Mouse (Mus musculus) myocyte (in vitro differentiated cells): ENCODE measurements at regions not wholly inside any gene's neighbourhood (a gene's known extent, or its start where the extent isn't known, plus 50 kb on each side); places are given as distances from the start of the nearest gene placed in this dataset.

Source experiments
- H3K27me3 ChIP-seq: one replicate; pipeline ENCODE4 v1.6.1; 2011; ENCODE audit not compliant: control insufficient read depth, insufficient read depth, insufficient read length
- H3K36me3 ChIP-seq: one replicate; pipeline ENCODE4 v1.6.1; 2011; ENCODE audit not compliant: control insufficient read depth, insufficient read depth
- H3K4me2 ChIP-seq: one replicate; pipeline ENCODE4 v1.6.1; 2011; ENCODE audit warnings: low read depth, control low read depth
- H3K4me3 ChIP-seq: one replicate; pipeline ENCODE4 v1.5.1; 2011; ENCODE audit warnings: mild to moderate bottlenecking, control low read depth, moderate library complexity
- H3K79me2 ChIP-seq: one replicate; pipeline ENCODE4 v1.6.1; 2011; ENCODE audit not compliant: control insufficient read depth, insufficient read depth
- H3ac ChIP-seq: one replicate; pipeline ENCODE4 v1.6.1; 2011; ENCODE audit not compliant: control insufficient read depth, insufficient read length
- CEBPB ChIP-seq: IDR thresholded peaks from 2 replicates; pipeline ENCODE4 v1.6.1; 2011; ENCODE audit warnings: mild to moderate bottlenecking, moderate library complexity; ENCODE audit not compliant: poor library complexity, insufficient read depth, severe bottlenecking
- E2F4 ChIP-seq: IDR thresholded peaks from one replicate; pipeline ENCODE4 v1.6.1; 2011; ENCODE audit warnings: mild to moderate bottlenecking, control low read depth, moderate library complexity; ENCODE audit not compliant: insufficient read depth
- MAX ChIP-seq: IDR thresholded peaks from one replicate; pipeline ENCODE4 v1.6.1; 2011; ENCODE audit warnings: low read depth, mild to moderate bottlenecking, control low read depth
- MYOD1 ChIP-seq, 3 experiments: IDR thresholded peaks; one replicate each; pipeline ENCODE4 v1.6.1; 2011; ENCODE audit warnings: control low read depth in 2 of 3, low read depth in 2 of 3, mild to moderate bottlenecking in 2 of 3, moderate library complexity in 1 of 3; ENCODE audit not compliant: insufficient read length in 2 of 3, control insufficient read depth in 1 of 3
- MYOG ChIP-seq, 3 experiments: IDR thresholded peaks; one replicate each; pipeline ENCODE4 v1.6.1; 2011; ENCODE audit warnings: control low read depth in 2 of 3, low read depth in 2 of 3, mild to moderate bottlenecking in 2 of 3; ENCODE audit not compliant: insufficient read length in 2 of 3, control insufficient read depth in 1 of 3, insufficient read depth in 1 of 3
- POLR2A ChIP-seq: IDR thresholded peaks from one replicate; pipeline ENCODE4 v1.6.1; 2011; ENCODE audit warnings: low read depth, mild to moderate bottlenecking, control low read depth, moderate library complexity; ENCODE audit not compliant: insufficient read length
- POLR2AphosphoS2 ChIP-seq: IDR thresholded peaks from one replicate; pipeline ENCODE4 v1.6.1; 2011; ENCODE audit warnings: low read depth, control low read depth; ENCODE audit not compliant: insufficient read length
- REST ChIP-seq: IDR thresholded peaks from one replicate; pipeline ENCODE4 v1.6.1; 2011; ENCODE audit warnings: mild to moderate bottlenecking, control low read depth, moderate library complexity; ENCODE audit not compliant: insufficient read depth, insufficient read length
- SRF ChIP-seq: IDR thresholded peaks from one replicate; pipeline ENCODE4 v1.6.1; 2011; ENCODE audit warnings: low read depth; ENCODE audit not compliant: control insufficient read depth, insufficient read length
- TCF12 ChIP-seq: IDR thresholded peaks from one replicate; pipeline ENCODE4 v1.6.1; 2011; ENCODE audit warnings: mild to moderate bottlenecking, control low read depth; ENCODE audit not compliant: poor library complexity, insufficient read depth, severe bottlenecking
- TCF3 ChIP-seq: IDR thresholded peaks from one replicate; pipeline ENCODE4 v1.6.1; 2011; ENCODE audit warnings: low read depth, control low read depth; ENCODE audit not compliant: insufficient read length
- USF1 ChIP-seq: IDR thresholded peaks from one replicate; pipeline ENCODE4 v1.6.1; 2011; ENCODE audit warnings: low read depth, mild to moderate bottlenecking, control low read depth, moderate library complexity

GRCm38 (mm10) chr13:72211716-72212115 is 248.2 kb upstream of the Irx1 start:
- Histone ChIP-seq H3ac (no peak overlapping the region), H3K4me3 (no peak overlapping the region), H3K27me3 (no peaks in the 10 kb centered on the region), H3K36me3 (no peaks in the 10 kb centered on the region), H3K4me2 (no peak overlapping the region), H3K79me2 (no peaks in the 10 kb centered on the region)
- no peak for TF ChIP-seq POLR2A

GRCm38 (mm10) chr13:72212747-72213146 is 249.2 kb upstream of the Irx1 start:
- no peak overlapping the region for H3ac ChIP-seq
- H3K27me3 ChIP-seq = no peaks in the 10 kb centered on the region
- H3K79me2 ChIP-seq = no peaks in the 10 kb centered on the region
- TF ChIP-seq CEBPB (no peak), E2F4 (no peak), USF1 (no peak), SRF (no peak), REST (no peak), TCF3 (no peak), POLR2AphosphoS2 (no peak), POLR2A (no peak), TCF12 (no peak), MAX (no peak)
- no peaks in the 10 kb centered on the region for H3K36me3 ChIP-seq
- no peak overlapping the region for H3K4me2 ChIP-seq
- no peak overlapping the region for H3K4me3 ChIP-seq

- H3ac ChIP-seq = no peak overlapping the region
- TF ChIP-seq MYOG (IDR thresholded peaks at IDR 0.05; ENCODE audit: control insufficient read depth in 1 of 3, insufficient read depth in 1 of 3, insufficient read length in 2 of 3, low read depth in 2 of 3) = no peak
- no peak for TF ChIP-seq USF1
- no peak for TF ChIP-seq REST
- TF ChIP-seq CEBPB = no peak
- no peak for TF ChIP-seq POLR2A
- TF ChIP-seq TCF3 = no peak
- TF ChIP-seq E2F4 = no peak
- no peak for TF ChIP-seq TCF12
- TF ChIP-seq SRF = no peak
- no peak for TF ChIP-seq MAX
- no peak for TF ChIP-seq MYOD1 (IDR thresholded peaks at IDR 0.05; ENCODE audit: control insufficient read depth in 1 of 3, insufficient read length in 2 of 3, low read depth in 2 of 3)
- no peak for TF ChIP-seq POLR2AphosphoS2
These were observed 255.8 kb upstream of the Irx1 start for GRCm38 (mm10) chr13:72219329-72219728.

GRCm38 (mm10) chr13:72227102-72227501 is 263.6 kb upstream of the Irx1 start:
- Histone ChIP-seq H3K4me3 (no peak overlapping the region), H3K27me3 (no peaks in the 10 kb centered on the region), H3ac (no peak overlapping the region), H3K79me2 (no peaks in the 10 kb centered on the region), H3K36me3 (no peaks in the 10 kb centered on the region), H3K4me2 (no peak overlapping the region)
- TF ChIP-seq TCF3 = no peak
- no peak for TF ChIP-seq POLR2A
- TF ChIP-seq SRF = no peak
- no peak for TF ChIP-seq MYOD1 (IDR thresholded peaks at IDR 0.05; ENCODE audit: control insufficient read depth in 1 of 3, insufficient read length in 2 of 3, low read depth in 2 of 3)
- TF ChIP-seq E2F4 = no peak
- no peak for TF ChIP-seq POLR2AphosphoS2
- no peak for TF ChIP-seq REST
- no peak for TF ChIP-seq CEBPB
- no peak for TF ChIP-seq TCF12
- TF ChIP-seq MAX = no peak
- no peak for TF ChIP-seq MYOG (IDR thresholded peaks at IDR 0.05; ENCODE audit: control insufficient read depth in 1 of 3, insufficient read depth in 1 of 3, insufficient read length in 2 of 3, low read depth in 2 of 3)
- no peak for TF ChIP-seq USF1

More at GRCm38 (mm10) chr13:72219329-72219728, 255.8 kb upstream of the Irx1 start:
- no peaks in the 10 kb centered on the region for H3K36me3 ChIP-seq
- no peak overlapping the region for H3K4me3 ChIP-seq
- H3K79me2 ChIP-seq = no peaks in the 10 kb centered on the region
- H3K27me3 ChIP-seq = no peaks in the 10 kb centered on the region
- no peak overlapping the region for H3K4me2 ChIP-seq

- Histone ChIP-seq H3K4me2 (no peak overlapping the region), H3K27me3 (no peaks in the 10 kb centered on the region), H3K79me2 (no peaks in the 10 kb centered on the region), H3K36me3 (no peaks in the 10 kb centered on the region), H3ac (no peak overlapping the region), H3K4me3 (no peak overlapping the region)
- TF ChIP-seq TCF3 = no peak
- TF ChIP-seq POLR2AphosphoS2 = no peak
- TF ChIP-seq MAX = no peak
- TF ChIP-seq SRF = no peak
These were observed 267.6 kb upstream of the Irx1 start for GRCm38 (mm10) chr13:72231032-72231591.
